Mouse (Mus musculus): ENCODE data around the gene Gm17019. TPM values are rescaled to one million over a fixed set of nuclear protein-coding genes. Genes with fewer than 3 reads are reported as not detected.
"Not testable (repeated sequence)": the region's sequence is repeated elsewhere in the genome, so short reads cannot be mapped to it uniquely, and the experiment has no call there.

Gene Gm17019
- not detected in 2 replicates for polyA plus RNA-seq (2012; ENCODE audit: insufficient read depth, insufficient read length, missing spikeins)

- H3K27ac ChIP-seq (replicated peaks; ENCODE audit: low read depth, low read length); H3K4me1 ChIP-seq (ENCODE audit: control insufficient read depth, insufficient read depth, insufficient read length, low read length); H3K4me3 ChIP-seq (ENCODE audit: insufficient read depth, low read depth, low read length): not testable (repeated sequence)
Measured at GRCm38 (mm10) chr5:15032898-15033297, at the start of gene Gm17019. Gene Gm17019 (minus strand): TSS chr5:15032998.

- H3K4me3 ChIP-seq (ENCODE audit: insufficient read depth, low read depth, low read length); H3K27ac ChIP-seq (replicated peaks; ENCODE audit: low read depth, low read length); H3K4me1 ChIP-seq (ENCODE audit: control insufficient read depth, insufficient read depth, insufficient read length, low read length): not testable (repeated sequence)
Measured at GRCm38 (mm10) chr5:15062385-15062715, 29.6 kb upstream of the Gm17019 start.

GRCm38 (mm10) chr5:15061638-15062384 is 29.0 kb upstream of the Gm17019 start:
- not testable (repeated sequence) for H3K4me1 ChIP-seq (ENCODE audit: control insufficient read depth, insufficient read depth, insufficient read length, low read length); H3K27ac ChIP-seq (replicated peaks; ENCODE audit: low read depth, low read length); H3K4me3 ChIP-seq (ENCODE audit: insufficient read depth, low read depth, low read length)

DNA sequence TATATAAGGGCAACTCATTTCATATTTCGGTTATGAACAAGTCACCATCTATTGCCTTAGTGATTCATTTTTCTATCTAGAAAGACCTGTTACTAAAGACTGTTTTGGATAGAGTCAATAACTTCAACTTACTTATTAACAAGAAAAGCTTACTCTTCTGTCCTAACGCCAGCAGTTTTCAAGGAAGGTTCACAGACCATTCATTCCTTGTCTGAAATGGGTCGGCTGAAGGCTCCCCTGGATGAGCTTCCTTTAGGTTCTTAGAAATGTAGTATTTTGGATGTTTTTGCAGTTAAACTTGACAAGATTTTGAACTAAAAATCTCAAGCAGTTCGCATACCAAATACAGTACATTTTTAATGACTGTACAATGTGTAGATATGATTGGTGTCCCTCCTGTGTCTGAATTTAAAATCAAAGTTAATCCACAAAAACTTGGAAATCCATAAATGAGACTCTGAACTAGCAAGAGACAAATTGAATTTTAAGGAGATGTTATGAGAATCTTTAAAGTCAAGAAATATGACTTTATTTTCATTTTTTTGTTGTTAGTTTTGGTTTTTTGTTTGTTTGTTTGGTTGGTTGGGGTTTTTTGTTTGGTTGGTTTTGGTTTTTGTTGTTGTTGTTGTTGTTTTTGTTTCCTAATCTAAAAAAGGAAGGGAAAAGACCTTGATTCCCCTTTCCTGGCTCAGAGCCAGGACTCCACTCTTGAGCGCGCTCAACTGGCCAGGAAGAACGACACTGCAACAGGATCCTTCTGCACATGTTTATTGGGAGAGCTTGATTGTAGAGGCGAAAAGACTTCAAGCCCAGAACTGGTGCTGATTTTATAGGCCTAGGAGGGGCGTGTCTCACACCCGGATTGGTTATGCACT is 21.6 kb upstream of the Gm17019 start:
- not testable (repeated sequence) for H3K4me1 ChIP-seq (ENCODE audit: control insufficient read depth, insufficient read depth, insufficient read length, low read length); H3K27ac ChIP-seq (replicated peaks; ENCODE audit: low read depth, low read length); H3K4me3 ChIP-seq (ENCODE audit: insufficient read depth, low read depth, low read length)

- not testable (repeated sequence) for H3K4me3 ChIP-seq (ENCODE audit: insufficient read depth, low read depth, low read length); H3K27ac ChIP-seq (replicated peaks; ENCODE audit: low read depth, low read length); H3K4me1 ChIP-seq (ENCODE audit: control insufficient read depth, insufficient read depth, insufficient read length, low read length)
Measured at GRCm38 (mm10) chr5:15053606-15053962, 20.8 kb upstream of the Gm17019 start.

GRCm38 (mm10) chr5:15052945-15053605 is 20.3 kb upstream of the Gm17019 start:
- H3K4me3 ChIP-seq (ENCODE audit: insufficient read depth, low read depth, low read length); H3K27ac ChIP-seq (replicated peaks; ENCODE audit: low read depth, low read length); H3K4me1 ChIP-seq (ENCODE audit: control insufficient read depth, insufficient read depth, insufficient read length, low read length): not testable (repeated sequence)

DNA sequence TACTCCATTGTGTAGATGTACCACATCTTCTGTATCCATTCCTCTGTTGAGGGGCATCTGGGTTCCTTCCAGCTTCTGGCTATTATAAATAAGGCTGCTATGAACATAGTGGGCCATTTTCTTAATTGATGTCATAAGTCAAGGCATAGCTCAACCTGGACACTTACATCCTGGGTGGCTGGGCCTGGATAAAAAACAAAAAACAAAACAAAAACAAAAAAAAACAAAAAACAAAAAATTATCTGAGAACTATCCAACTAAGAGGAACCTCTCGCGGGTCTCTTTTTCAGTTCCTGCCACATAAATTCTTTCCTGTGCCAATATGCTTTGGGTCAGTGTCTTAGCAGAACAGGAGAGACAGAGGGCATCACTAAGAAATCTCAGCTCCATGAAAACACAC is 18.0 kb upstream of the Gm17019 start:
- not testable (repeated sequence) for H3K27ac ChIP-seq (replicated peaks; ENCODE audit: low read depth, low read length); H3K4me3 ChIP-seq (ENCODE audit: insufficient read depth, low read depth, low read length); H3K4me1 ChIP-seq (ENCODE audit: control insufficient read depth, insufficient read depth, insufficient read length, low read length)

DNA sequence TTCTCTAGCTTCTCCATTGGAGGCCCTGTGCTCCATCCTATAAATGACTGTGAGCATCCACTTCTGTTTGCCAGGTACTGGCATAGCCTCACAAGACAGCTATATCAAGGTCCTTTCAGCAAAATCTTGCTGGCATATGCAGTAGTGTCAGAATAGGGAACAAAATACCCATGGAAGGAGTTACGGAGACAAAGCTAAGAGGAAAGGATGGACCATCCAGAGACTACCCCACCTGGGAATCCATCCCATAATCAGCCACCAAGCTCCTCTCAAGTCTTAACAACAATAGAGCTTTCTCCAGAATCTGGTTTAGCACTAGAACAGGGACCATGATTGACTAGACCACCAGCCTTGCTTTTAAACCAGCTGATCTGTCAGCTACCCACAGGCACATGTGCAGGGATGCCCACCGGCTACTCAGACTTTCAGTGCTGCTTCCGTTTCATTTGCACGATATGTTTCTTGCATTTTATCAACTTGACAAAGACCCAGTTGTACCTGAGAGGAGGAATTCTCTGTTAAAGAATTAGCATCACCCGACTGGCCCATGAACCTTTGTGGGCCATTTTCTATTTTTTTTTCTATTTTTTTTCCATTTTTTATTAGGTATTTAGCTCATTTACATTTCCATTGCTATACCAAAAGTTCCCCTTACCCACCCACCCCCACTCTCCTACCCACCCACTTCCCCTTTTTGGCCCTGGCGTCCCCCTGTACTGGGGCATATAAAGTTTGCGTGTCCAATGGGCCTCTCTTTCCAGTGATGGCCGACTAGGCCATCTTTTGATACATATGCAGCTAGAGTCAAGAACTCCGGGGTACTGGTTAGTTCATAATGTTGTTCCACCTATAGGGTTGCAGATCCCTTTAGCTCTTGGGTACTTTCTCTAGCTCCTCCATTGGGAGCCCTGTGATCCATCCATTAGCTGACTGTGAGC is 12.3 kb upstream of the Gm17019 start:
- not testable (repeated sequence) for H3K4me1 ChIP-seq (ENCODE audit: control insufficient read depth, insufficient read depth, insufficient read length, low read length); H3K27ac ChIP-seq (replicated peaks; ENCODE audit: low read depth, low read length); H3K4me3 ChIP-seq (ENCODE audit: insufficient read depth, low read depth, low read length)

DNA sequence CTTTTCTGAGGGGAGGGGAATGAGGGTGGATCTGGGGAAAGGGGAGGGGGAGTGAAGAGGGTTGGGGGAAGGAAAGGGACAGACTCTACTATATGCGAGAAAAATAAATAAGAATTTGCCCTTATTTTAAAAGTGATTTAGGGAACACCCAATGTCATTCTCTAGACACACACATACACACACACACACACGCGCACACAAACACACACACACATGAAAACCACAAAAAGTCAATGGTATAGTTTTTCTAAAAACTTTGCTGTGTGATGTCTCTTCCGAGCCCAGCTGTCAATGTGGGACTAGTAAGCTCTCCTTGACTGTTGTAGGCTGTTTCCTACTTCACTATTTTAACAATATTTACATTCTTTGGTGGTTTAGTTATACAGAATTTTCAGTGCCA is 8.0 kb upstream of the Gm17019 start:
- H3K4me3 ChIP-seq (ENCODE audit: insufficient read depth, low read depth, low read length); H3K27ac ChIP-seq (replicated peaks; ENCODE audit: low read depth, low read length); H3K4me1 ChIP-seq (ENCODE audit: control insufficient read depth, insufficient read depth, insufficient read length, low read length): not testable (repeated sequence)

DNA sequence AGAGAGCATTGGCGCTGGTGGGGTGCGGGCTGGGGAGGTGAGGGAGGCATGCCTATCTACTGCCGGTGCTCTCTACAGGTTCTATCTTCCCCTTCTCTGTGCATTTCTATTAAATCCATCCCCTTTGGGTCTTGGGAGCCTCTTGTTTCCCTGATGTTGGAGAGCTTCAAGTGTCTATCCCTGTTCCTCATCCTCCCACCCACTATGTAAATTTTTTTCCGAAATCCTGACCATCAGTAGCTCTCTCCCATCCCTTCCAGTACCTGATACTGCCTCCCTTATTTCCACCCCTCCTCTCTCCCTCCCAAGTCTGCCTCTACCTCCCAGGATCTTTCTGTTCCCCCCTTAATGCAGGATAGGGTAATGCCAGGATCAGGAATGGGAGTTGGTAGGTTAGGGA is 7.2 kb upstream of the Gm17019 start:
- H3K4me1 ChIP-seq (ENCODE audit: control insufficient read depth, insufficient read depth, insufficient read length, low read length); H3K4me3 ChIP-seq (ENCODE audit: insufficient read depth, low read depth, low read length); H3K27ac ChIP-seq (replicated peaks; ENCODE audit: low read depth, low read length): not testable (repeated sequence)

GRCm38 (mm10) chr5:15024316-15024715 is 8.5 kb downstream of the Gm17019 start:
- not testable (repeated sequence) for H3K4me1 ChIP-seq (ENCODE audit: control insufficient read depth, insufficient read depth, insufficient read length, low read length); H3K4me3 ChIP-seq (ENCODE audit: insufficient read depth, low read depth, low read length); H3K27ac ChIP-seq (replicated peaks; ENCODE audit: low read depth, low read length)

DNA sequence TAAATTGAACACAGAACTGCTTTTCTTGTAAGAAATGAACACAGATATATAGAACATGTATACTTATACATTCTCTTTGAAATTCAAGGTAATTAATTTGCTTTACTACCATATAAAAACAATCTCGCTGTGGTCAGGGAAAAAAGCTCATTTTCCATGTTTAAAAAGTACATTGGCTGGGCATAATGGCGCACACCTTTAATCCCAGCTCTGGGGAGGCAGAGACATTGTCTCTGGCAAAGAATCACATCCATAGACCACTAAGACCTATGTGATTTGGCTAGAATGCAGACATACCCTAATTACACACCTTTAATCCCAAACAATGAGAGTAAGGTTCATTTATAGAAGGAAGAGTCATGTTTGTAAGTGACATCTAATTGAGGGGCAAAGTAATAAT is 12.7 kb downstream of the Gm17019 start:
- not testable (repeated sequence) for H3K27ac ChIP-seq (replicated peaks; ENCODE audit: low read depth, low read length); H3K4me1 ChIP-seq (ENCODE audit: control insufficient read depth, insufficient read depth, insufficient read length, low read length); H3K4me3 ChIP-seq (ENCODE audit: insufficient read depth, low read depth, low read length)

GRCm38 (mm10) chr5:15010639-15011582 is 21.9 kb downstream of the Gm17019 start:
- not testable (repeated sequence) for H3K4me3 ChIP-seq (ENCODE audit: insufficient read depth, low read depth, low read length); H3K27ac ChIP-seq (replicated peaks; ENCODE audit: low read depth, low read length)

GRCm38 (mm10) chr5:15006907-15007306 is 25.9 kb downstream of the Gm17019 start:
- H3K27ac ChIP-seq (replicated peaks; ENCODE audit: low read depth, low read length); H3K4me1 ChIP-seq (ENCODE audit: control insufficient read depth, insufficient read depth, insufficient read length, low read length); H3K4me3 ChIP-seq (ENCODE audit: insufficient read depth, low read depth, low read length): not testable (repeated sequence)

More at GRCm38 (mm10) chr5:15010639-15011582, 21.9 kb downstream of the Gm17019 start:
- not testable (repeated sequence) for H3K4me1 ChIP-seq (ENCODE audit: control insufficient read depth, insufficient read depth, insufficient read length, low read length)
